Mouse (Mus musculus): ENCODE measurements around the gene Plce1.
"Not testable (repeated sequence)": the region's sequence is repeated elsewhere in the genome, so short reads cannot be mapped to it uniquely, and the experiment has no call there.

The Plce1 gene

DNA sequence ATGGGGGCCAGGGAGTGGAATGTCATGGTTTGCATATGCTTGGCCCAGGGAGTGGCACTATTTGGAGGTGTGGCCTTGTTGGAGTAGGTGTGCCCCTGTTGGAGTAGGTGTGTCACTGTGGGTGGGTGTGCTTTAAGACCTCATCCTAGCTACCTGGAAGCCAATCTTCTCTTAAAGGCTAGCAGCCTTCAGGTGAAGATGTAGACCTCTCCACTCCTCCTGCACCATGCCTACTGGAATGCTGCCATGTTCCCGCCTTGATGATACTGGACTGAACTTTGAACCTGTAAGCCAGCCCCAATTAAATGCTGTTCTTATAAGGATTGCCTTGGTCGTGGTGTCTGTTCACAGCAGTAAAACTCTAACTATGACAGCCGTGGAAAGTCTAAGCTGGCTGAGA lies 158.1 kb downstream of the Plce1 start:
- no peak for DNase-seq (ENCODE audit: low spot score in 2 of 2)

DNA sequence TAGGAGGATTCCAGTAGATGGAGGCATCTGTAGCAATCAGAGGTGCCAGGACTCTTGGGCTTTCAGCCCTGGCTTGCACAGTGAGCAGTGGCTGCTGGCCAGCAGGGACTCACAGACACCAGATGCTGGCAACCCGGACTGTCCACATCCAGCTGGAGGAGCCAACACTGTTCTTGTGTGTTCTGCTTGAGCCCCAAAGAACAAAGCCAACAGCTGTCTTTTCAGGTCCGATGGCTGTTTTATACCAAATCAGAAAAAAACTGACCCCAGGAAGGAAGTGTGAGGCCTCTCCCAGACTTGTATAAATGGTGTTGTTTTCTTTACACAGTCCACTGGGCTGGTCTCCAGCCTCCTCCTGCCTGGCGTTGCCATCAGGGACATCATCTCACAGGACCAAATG lies 158.9 kb downstream of the Plce1 start:
- no peak for DNase-seq (ENCODE audit: low spot score in 2 of 2)

GRCm38 (mm10) chr19:38642515-38642914 lies 161.6 kb downstream of the Plce1 start:
- not testable (repeated sequence) for DNase-seq (ENCODE audit: low spot score in 2 of 2)

DNA sequence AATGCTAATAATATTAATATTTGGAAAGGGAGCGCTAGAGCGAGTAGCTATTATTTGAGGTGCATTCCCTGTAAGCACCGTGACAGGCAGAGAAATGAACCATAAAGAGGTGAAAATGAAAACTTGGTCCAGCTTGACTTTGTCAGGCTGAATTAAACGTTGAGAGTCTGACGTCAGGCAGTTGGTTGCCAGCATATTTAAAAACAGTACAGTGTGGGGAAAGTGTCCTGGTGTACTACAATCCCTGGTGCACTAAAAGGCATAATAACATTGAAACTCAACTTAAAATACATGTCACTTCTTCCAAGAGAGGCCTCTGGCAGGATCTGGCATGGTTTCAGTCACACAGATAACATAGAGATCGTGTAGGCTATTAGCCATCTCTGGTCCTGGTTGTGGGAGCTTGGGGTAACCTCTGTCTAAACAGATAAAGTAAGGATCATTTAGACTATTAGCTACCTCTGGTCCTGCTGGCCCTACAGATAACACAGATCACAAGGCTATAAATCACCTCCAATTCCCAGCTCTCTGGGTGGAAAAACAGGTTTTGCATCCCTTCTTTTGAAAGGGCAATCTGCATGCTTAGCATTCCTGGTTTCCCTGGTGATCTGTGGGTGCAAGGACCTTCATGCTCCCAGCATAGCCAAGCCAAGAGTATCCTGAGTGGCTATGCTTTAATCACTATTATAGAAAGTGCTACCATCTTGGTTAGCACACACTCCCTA lies 164.1 kb downstream of the Plce1 start:
- no peak for DNase-seq (ENCODE audit: low spot score in 2 of 2)

DNA sequence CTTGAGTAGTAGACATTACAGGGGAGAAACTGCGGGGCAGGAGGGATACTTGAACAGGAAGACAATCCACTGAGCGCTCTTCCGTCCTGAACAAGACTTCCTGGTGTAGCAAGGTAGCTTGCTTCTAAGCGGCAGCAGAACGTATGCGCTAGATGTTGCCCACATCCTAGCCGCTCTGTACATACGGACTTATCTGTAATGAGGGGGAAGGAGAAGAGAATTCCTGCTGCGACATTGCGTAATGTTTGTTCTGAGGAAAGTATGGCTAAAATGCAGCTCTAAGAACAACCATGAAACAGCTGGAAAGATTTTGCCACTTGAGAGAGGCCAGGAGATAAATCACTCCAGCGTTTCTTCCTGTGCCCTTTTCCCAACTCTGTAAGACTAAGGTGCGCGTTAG lies 177.1 kb downstream of the Plce1 start:
- no peak for DNase-seq (ENCODE audit: low spot score in 2 of 2)

- DNase-seq (ENCODE audit: low spot score in 2 of 2), result no peak
Observed at GRCm38 (mm10) chr19:38665398-38665797, 184.5 kb downstream of the Plce1 start.

DNA sequence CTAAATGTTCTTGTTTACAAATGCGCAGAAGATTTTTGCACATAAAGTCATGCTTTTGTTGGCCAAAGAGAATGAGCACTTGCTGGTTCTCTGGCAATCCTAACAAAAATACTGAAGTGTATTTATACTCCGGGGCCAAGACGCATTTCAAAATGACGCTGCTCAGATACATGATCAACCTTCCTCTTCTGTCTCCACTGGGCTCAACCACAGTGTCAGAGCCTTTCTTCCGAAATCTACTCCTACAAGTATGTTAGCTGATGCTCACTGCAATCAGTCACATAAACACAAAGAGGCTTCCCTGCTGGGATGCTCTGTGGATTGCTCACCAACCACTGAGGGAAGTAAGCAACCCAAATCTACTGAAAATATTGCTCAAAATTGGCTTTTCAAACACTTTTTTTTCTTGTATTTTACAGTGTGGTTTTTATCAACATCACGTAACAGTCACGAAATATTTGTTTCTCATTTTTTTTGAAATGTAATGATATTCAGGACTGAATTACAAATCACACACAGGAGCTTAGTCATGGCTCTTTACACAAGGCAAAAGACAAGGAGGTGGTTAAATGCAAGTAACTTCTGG lies 191.2 kb downstream of the Plce1 start:
- DNase-seq (ENCODE audit: low spot score in 2 of 2), result no peak

- no peak for DNase-seq (ENCODE audit: low spot score in 2 of 2)
Observed at GRCm38 (mm10) chr19:38673936-38674335, 193.0 kb downstream of the Plce1 start.

DNA sequence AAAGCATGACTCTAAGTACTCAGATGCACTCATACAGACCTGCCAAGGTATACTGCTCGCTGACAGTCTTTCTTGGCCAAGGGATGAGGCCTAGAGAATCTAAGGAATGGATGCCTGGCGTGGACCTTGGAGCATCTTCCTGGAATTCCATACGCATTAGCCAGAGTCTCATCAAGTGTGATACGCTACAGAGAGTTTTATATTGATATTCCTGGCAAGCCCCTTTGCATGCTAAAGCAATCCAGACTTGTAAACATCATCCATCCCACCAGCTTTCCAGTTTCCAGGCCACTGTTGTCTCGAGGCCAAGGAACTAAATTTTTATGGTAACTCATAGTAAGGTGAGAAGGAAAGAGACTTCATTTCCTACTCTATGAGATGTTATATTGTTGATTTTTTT lies 197.7 kb downstream of the Plce1 start:
- no peak for DNase-seq (ENCODE audit: low spot score in 2 of 2)

- no peak for DNase-seq (ENCODE audit: low spot score in 2 of 2)
Observed at GRCm38 (mm10) chr19:38679520-38679919, 198.6 kb downstream of the Plce1 start.

DNA sequence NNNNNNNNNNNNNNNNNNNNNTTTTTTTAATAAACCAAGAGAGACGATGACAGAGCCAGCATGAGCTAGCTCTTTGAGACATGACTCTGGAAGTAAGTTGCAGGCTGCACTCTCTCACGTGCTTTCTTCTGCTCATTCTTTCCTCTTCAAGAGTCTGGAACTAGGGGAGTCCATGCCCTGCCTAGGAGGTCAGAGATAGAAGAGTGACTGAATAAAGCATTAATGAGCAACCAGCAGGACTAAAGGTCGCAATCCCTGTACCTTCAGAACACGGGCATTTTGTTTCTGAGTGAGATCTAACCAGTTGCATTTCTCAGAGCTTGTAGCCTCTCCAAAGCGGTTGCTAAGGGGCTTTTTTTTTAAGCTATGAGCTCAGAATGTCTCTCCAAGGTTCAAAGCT lies 206.4 kb downstream of the Plce1 start:
- DNase-seq (ENCODE audit: low spot score in 2 of 2), result no peak

DNA sequence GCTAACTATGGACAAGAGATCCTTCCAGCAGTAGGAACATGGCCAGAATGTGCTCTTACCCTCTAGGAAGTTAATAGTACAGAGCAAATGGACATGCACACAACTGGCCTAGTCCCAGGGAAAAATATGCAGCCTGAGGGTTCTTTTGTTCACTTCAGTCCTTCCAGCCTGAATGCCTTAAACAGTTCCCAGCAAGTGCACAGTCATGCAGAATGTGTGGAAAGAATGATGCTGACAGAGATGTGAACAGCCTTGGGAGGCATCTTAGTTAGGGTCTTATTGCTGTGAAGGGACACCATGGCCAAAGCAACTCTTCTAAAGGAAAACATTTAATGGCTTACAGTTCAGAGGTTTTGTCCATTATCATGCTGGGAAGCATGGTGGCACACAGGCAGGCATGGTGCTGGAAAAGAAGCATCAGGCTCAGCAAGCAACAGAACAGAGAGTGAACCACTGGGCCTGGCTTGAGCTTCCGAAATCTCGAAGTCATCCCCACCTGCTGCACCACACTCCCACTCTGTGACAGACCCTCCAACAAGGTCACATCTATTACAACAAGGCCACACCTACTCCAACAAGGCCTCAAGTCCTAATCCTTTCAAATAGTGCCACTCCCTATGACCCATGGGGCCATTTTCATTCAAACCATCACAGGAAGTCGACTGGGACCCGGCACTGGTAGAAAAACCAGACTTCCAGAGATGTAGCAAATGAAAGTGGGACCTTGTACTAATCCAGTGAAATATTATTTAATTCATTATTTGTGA lies 208.0 kb downstream of the Plce1 start:
- DNase-seq (ENCODE audit: low spot score in 2 of 2), result no peak

- DNase-seq (ENCODE audit: low spot score in 2 of 2), result no peak
Observed at GRCm38 (mm10) chr19:38690276-38690675, 209.4 kb downstream of the Plce1 start.

GRCm38 (mm10) chr19:38691533-38691932 lies 210.6 kb downstream of the Plce1 start:
- DNase-seq (ENCODE audit: low spot score in 2 of 2), result no peak

DNA sequence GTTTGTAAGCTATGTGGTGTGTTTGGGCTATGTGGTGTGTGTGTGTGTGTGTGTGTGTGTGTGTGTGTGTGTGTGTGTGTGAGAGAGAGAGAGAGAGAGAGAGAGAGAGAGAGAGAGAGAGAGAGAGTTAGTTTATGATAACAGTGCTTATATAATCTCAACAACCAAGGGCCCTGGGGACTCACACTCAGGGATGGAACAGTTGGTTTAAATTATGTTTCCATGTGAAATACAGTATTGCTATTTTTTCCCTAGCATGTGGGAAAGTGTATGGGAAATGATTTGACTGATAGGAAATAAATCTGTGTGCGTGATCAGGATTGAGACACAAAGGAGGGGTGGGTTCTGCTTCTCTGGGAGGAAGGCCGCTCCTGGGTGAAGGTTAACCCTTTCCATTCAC lies 212.4 kb downstream of the Plce1 start:
- DNase-seq (ENCODE audit: low spot score in 2 of 2), result no peak

GRCm38 (mm10) chr19:38693769-38694168 lies 212.9 kb downstream of the Plce1 start:
- DNase-seq (ENCODE audit: low spot score in 2 of 2), result no peak

DNA sequence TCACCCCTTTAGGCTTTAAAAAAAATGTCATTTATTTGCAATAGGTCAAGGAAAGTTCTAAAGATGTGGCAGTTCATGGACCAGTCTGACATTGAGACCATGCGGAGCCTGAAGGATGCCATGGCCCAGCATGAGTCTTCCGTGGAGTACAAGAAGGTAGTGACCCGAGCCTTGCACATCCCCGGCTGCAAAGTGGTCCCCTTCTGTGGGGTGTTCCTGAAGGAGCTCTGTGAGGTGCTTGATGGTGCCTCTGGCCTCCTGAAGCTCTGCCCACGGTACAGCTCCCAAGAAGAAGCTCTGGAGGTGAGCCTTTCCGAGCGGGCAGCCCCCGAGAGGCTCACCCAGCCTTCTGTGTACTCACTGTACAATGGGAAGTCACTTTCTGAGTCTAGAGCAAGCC lies 220.9 kb downstream of the Plce1 start:
- DNase-seq (ENCODE audit: low spot score in 2 of 2), result no peak

DNA sequence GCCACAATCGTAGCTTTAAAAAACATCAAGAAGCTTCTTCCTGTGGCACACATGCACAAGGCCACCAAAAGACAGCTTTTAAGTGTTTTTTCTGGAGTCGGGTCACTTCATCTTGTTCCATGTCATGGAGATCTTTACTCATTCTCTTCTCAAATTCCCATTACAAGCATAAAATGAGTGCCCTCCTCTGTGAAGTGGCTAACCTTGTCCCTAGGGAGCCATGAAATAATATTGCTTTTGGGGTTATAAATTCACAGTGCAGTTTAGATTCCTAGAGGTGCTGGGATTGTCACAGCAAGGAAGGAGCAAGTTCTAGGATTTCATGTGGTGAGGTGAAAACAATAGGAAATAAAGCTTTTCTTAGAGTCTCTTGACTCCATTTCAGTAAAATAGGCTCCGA lies 223.8 kb downstream of the Plce1 start:
- no peak for DNase-seq (ENCODE audit: low spot score in 2 of 2)

- no peak for DNase-seq (ENCODE audit: low spot score in 2 of 2)
Observed at GRCm38 (mm10) chr19:38705244-38705643, 224.3 kb downstream of the Plce1 start.

DNA sequence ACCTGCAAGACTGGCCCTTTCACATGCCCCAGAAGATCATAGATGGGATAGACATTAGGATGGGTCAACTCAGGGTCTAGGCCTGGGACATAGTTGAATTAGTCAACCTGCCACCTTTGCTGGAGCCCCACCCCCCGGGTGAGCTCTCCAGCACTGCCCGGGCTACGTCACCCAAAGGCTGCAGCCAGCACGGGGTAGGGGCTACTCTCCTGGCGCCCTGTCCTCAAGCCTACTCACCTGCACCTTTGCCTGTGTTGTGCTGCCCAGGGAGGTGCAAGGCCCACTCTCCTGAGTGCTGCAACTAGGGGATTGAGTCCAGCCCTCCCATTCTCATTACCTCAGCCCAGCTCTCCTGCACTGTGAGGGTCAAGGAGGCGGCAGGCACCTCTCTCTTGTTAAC lies 225.5 kb downstream of the Plce1 start:
- DNase-seq (ENCODE audit: low spot score in 2 of 2), result no peak

DNA sequence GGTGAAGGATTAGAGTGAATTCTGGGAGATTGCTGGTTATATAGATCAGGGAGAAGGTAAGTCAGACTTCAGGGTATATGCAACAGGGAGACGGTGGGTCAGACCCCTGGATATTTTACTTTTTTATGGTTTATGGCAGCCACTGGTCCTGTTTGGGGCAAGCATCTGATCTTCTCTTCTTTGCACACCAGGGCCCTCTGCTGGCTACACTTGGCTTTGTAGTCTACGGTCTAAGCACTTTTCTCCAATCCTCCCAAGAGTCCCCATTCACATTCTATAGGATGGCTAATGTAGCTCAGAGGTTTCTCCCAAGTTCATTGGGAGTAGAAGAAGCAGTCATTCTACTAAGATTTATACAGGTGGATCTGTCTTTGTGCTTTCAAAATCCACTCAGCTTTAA lies 228.5 kb downstream of the Plce1 start:
- DNase-seq (ENCODE audit: low spot score in 2 of 2), result no peak

DNA sequence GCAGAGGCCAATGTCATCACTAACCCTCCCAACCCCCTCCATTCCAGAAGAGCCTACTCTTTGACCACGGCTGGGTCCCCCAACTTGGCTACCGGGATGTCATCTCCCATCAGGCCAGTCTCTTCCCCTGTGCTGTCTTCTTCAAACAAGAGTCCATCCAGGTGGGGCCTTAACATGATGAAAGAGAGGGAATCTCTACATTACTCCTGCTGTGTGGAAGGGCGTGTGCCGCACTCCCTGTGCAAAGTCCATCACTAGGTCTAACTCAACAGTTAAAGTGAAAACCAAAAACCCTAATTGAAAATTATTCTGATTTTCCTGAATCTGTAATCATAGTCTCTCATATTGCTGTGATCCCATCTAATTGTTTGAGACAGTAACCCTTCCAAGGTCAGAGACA lies 240.9 kb downstream of the Plce1 start:
- DNase-seq (ENCODE audit: low spot score in 2 of 2), result no peak

GRCm38 (mm10) chr19:38722982-38723381 lies 242.1 kb downstream of the Plce1 start:
- no peak for DNase-seq (ENCODE audit: low spot score in 2 of 2)
